Mouse (Mus musculus) hindbrain, embryonic 14.5 days (tissue): ENCODE measurements around the gene Tmem88. TPM values are rescaled to one million over a fixed set of nuclear protein-coding genes. Genes with fewer than 3 reads are reported as not detected.

Source experiments
- ATAC-seq: fragments of 200-750 bp; cut with Nextera tagmentation; 2 replicates; pipeline ENCODE4 v1.8.0; 2017; ENCODE audit warnings: moderate number of reproducible peaks, mild to moderate bottlenecking, moderate TSS enrichment, moderate library complexity; ENCODE audit not compliant: low FRiP score
- DNase-seq: peaks from one replicate; pipeline ENCODE4 v3.0.0-alpha.2; 2015; ENCODE audit warnings: low spot score
- H3K27ac ChIP-seq: fragments of 300-500 bp; sonication (generic); 2 replicates; pipeline ENCODE4 v1.5.1; 2014; ENCODE audit warnings: mild to moderate bottlenecking, moderate library complexity
- H3K27me3 ChIP-seq: fragments of 300-500 bp; sonication (generic); 2 replicates; pipeline ENCODE4 v1.6.1; 2014; ENCODE audit warnings: mild to moderate bottlenecking, low read length, mixed read lengths; ENCODE audit not compliant: control insufficient read depth, insufficient read depth
- H3K36me3 ChIP-seq: fragments of 300-500 bp; sonication (generic); replicated peaks from 2 replicates; pipeline ENCODE4 v1.6.1; 2014; ENCODE audit not compliant: control insufficient read depth, insufficient read depth
- H3K4me1 ChIP-seq: fragments of 300-500 bp; sonication (generic); replicated peaks from 2 replicates; pipeline ENCODE4 v1.6.1; 2014; ENCODE audit warnings: antibody characterized with exemption, low read length, mixed read lengths; ENCODE audit not compliant: control insufficient read depth, insufficient read depth
- H3K4me2 ChIP-seq: fragments of 300-500 bp; sonication (generic); replicated peaks from 2 replicates; pipeline ENCODE4 v1.6.1; 2014; ENCODE audit warnings: mild to moderate bottlenecking, moderate library complexity
- H3K4me3 ChIP-seq: fragments of 300-500 bp; sonication (generic); replicated peaks from 2 replicates; pipeline ENCODE4 v1.5.1; 2014; ENCODE audit warnings: mild to moderate bottlenecking, low read length
- H3K9ac ChIP-seq: fragments of 300-500 bp; sonication (generic); 2 replicates; pipeline ENCODE4 v1.6.1; 2014
- H3K9me3 ChIP-seq: fragments of 300-500 bp; sonication (generic); 2 replicates; pipeline ENCODE4 v1.6.1; 2016; ENCODE audit warnings: low read length; ENCODE audit not compliant: control insufficient read depth
- WGBS: fragments of 180-500 bp; shearing (Covaris S2); extraction: QIAGEN DNeasy Blood & Tissue Kit; methylation state at CpG from one replicate; pipeline ENCODE4 v1.1.7; 2014; 5-methylcytosine and 5-hydroxymethylcytosine counted together
- polyA plus RNA-seq: library from polyadenylated mRNA; unstranded; fragments of >200 nt; fragmentation: Nextera tagmentation; extraction: Ambion mirVana; gene quantifications from 2 replicates; pipeline ENCODE4 v1.2.1, GENCODE M21; 2014

Tmem88 gene
- polyA plus RNA-seq, 1 experiment from 2014 or later = 7.7 TPM

DNA sequence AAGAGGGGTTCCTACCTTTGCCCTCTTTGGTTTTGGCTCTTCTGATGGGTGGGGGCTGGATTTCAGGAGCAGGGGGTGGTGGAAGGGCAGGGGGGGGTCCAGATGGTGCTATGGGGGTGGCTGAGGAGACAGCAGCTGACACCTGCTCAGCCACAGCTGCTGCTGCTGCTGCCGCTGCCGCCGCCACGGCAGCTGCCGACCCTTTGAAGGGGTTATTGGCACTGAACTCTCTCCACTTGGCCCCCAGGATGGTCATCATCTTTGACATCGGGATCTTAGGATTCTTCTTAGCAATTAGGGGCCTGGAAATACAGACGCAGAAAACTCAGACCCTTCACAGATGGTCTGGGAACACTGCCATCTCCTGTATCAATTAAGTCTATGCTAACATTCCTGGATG lies 36.0 kb downstream of the Tmem88 start:
- H3K4me3 ChIP-seq = no peak overlapping the region
- H3K9me3 ChIP-seq = no peaks in the 10 kb centered on the region
- peaks cover 26% of the 10 kb centered on the region for H3K4me1 ChIP-seq
- peaks cover 75% of the 10 kb centered on the region for H3K36me3 ChIP-seq
- no peak overlapping the region for H3K27ac ChIP-seq
- no peaks in the 10 kb centered on the region for H3K27me3 ChIP-seq
- H3K4me2 ChIP-seq = no peak overlapping the region
- no peak overlapping the region for H3K9ac ChIP-seq
- ATAC-seq (no peak), DNase-seq (no peak)
- WGBS = 40% methylated on average over 7 of the region's 7 CpGs

DNA sequence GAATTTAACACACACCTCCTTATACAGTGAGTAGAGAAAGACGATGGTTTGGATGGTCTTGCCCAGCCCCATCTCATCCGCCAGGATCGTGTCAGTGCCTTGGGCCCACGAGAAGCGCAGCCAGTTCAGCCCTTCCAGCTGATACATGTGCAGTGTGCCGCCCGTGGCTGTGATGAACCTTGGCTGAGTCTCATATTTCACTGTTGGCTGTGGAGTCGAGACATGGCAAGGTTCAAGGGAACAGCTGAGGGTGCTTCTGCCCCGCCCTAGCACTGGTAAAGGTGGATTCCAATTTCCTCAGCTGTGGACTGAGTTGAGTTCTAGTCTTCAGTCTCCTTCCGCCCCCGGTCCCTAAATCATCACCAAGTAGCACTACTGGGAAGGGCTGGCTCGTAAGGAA lies 40.3 kb downstream of the Tmem88 start:
- ATAC-seq = no peak
- 95% methylated on average over 12 of the region's 12 CpGs for WGBS
- H3K36me3 ChIP-seq = peaks cover 100% of the 10 kb centered on the region

DNA sequence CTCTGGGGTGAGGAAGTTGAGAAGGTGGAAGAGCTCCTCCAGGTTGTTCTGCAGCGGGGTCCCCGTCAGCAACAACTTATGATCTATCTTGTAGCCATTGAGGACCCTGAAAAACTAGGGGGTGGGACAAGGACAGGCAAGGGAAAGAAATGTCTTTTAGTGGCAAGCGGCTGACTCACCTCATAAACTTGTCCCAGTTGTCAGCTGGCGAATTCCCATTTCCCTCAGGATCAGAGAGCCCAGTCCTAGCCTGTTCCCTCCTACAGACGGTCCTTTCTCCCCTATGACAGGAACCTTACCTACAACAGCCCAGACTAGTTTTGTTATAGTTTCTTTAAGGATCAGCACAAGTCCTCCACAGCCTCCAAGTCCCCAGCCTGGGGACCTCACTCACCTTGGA lies 41.5 kb downstream of the Tmem88 start:
- WGBS = 90% methylated on average over 5 of the region's 5 CpGs
- H3K36me3 ChIP-seq = peaks cover 100% of the 10 kb centered on the region
- no peak overlapping the region for H3K4me3 ChIP-seq
- H3K27me3 ChIP-seq = no peaks in the 10 kb centered on the region
- no peaks in the 10 kb centered on the region for H3K4me1 ChIP-seq
- H3K4me2 ChIP-seq = no peak overlapping the region
- H3K27ac ChIP-seq = no peak overlapping the region
- ATAC-seq (no peak), DNase-seq (no peak)
- H3K9ac ChIP-seq = no peak overlapping the region
- no peaks in the 10 kb centered on the region for H3K9me3 ChIP-seq

More for the DNA sequence above, 40.3 kb downstream of the Tmem88 start:
- no peak overlapping the region for H3K27ac ChIP-seq
- no peaks in the 10 kb centered on the region for H3K4me1 ChIP-seq
- DNase-seq = no peak
- H3K27me3 ChIP-seq = no peaks in the 10 kb centered on the region
- no peaks in the 10 kb centered on the region for H3K9me3 ChIP-seq
- H3K9ac ChIP-seq = no peak overlapping the region
- no peak overlapping the region for H3K4me2 ChIP-seq
- no peak overlapping the region for H3K4me3 ChIP-seq

Other genes with a start within 250 kb of the Tmem88 start
- 0.59 and 0.60 TPM in 2 replicates for gene Alox12b, start 241.2 kb downstream of the Tmem88 start, polyA plus RNA-seq
- gene Alox8, start 200.4 kb downstream of the Tmem88 start, polyA plus RNA-seq = 0.25 and 0.30 TPM in 2 replicates
- gene Gucy2e, start 161.2 kb downstream of the Tmem88 start, polyA plus RNA-seq = 0.29 and 0.34 TPM in 2 replicates
- gene Cntrob, start 74.5 kb downstream of the Tmem88 start, polyA plus RNA-seq = 11.0 and 12.3 TPM in 2 replicates
- 176 and 197 TPM in 2 replicates for gene Trappc1, start 74.3 kb downstream of the Tmem88 start, polyA plus RNA-seq
- gene Kcnab3, start 72.0 kb downstream of the Tmem88 start, polyA plus RNA-seq = 4.3 and 4.7 TPM in 2 replicates
- gene Rnf227, start 57.8 kb downstream of the Tmem88 start, polyA plus RNA-seq = 224 and 231 TPM in 2 replicates
- gene Chd3, start 28.8 kb downstream of the Tmem88 start, polyA plus RNA-seq = 67.5 and 76.6 TPM in 2 replicates
- 117 and 130 TPM in 2 replicates for gene Naa38, start 2.7 kb downstream of the Tmem88 start, polyA plus RNA-seq
- 23.9 and 26.7 TPM in 2 replicates for gene Cyb5d1, start 2.6 kb downstream of the Tmem88 start, polyA plus RNA-seq
- 26.8 and 33.0 TPM in 2 replicates for gene Kdm6b, start 15.4 kb upstream of the Tmem88 start, polyA plus RNA-seq
- 4.8 and 4.9 TPM in 2 replicates for gene Dnah2, start 150.9 kb upstream of the Tmem88 start, polyA plus RNA-seq
- gene Efnb3, start 162.0 kb upstream of the Tmem88 start, polyA plus RNA-seq = 39.9 and 40.8 TPM in 2 replicates
- gene Wrap53, start 182.0 kb upstream of the Tmem88 start, polyA plus RNA-seq = 15.6 and 16.8 TPM in 2 replicates
- 55.7 TPM in 2 replicates for gene Trp53, start 182.1 kb upstream of the Tmem88 start, polyA plus RNA-seq
- gene Atp1b2, start 207.7 kb upstream of the Tmem88 start, polyA plus RNA-seq = 72.1 and 94.2 TPM in 2 replicates
- not detected in 2 replicates for gene Shbg, start 219.7 kb upstream of the Tmem88 start, polyA plus RNA-seq
- gene Sat2, start 223.8 kb upstream of the Tmem88 start, polyA plus RNA-seq = 16.9 and 24.5 TPM in 2 replicates
- 27.9 and 35.1 TPM in 2 replicates for gene Fxr2, start 234.8 kb upstream of the Tmem88 start, polyA plus RNA-seq